Mouse (Mus musculus): ENCODE results near the gene Fkbp11. TPM values are rescaled to one million over a fixed set of nuclear protein-coding genes. Genes with fewer than 3 reads are reported as not detected.

Gene Fkbp11
- total and polyA plus RNA-seq, 3 experiments: 118 to 160 TPM; not detected in 1

GRCm38 (mm10) chr15:98707766-98708372 lies 20.1 kb downstream of the Fkbp11 start, which contains the start of gene Ccdc65:
Gene Ccdc65 (plus strand): TSS chr15:98708207.
- no peaks in the 10 kb centered on the region; a peak in 1 of 4 replicates for H3K36me3 ChIP-seq (ENCODE audit: control insufficient read depth in 1 of 2, insufficient read depth in 2 of 2, low read length in 2 of 2)
- peak; percentile 95 for DNase-seq (ENCODE audit: low read depth, low spot score)
- no peaks in the 10 kb centered on the region; a peak in 1 of 4 replicates for H3K4me1 ChIP-seq (ENCODE audit: control insufficient read depth in 1 of 2, insufficient read depth in 2 of 2, low read length in 2 of 2)
- H3K9ac ChIP-seq (ENCODE audit: control insufficient read depth, low read depth, low read length, poor library complexity, severe bottlenecking): no peak within 1 kb of the TSS
- no peaks in the 10 kb centered on the region for H3K9me3 ChIP-seq (replicated peaks; ENCODE audit: insufficient read depth, low read length)
- H3K27ac ChIP-seq (ENCODE audit: control insufficient read depth, low read depth, low read length): no peak within 1 kb of the TSS
- peak within 1 kb of the TSS in 1 of 2 experiments; percentile 37; a peak in 1 of 4 replicates for H3K4me3 ChIP-seq (ENCODE audit: control insufficient read depth in 1 of 2, insufficient read depth in 1 of 2, low read depth in 2 of 2, low read length in 2 of 2)
- no peaks in the 10 kb centered on the region for H3K79me2 ChIP-seq (ENCODE audit: control insufficient read depth, insufficient read depth, low read length, poor library complexity)
- H3K27me3 ChIP-seq (ENCODE audit: control insufficient read depth in 1 of 2, insufficient read depth in 2 of 2, low read length in 2 of 2): peaks cover 4 to 17% of the 10 kb centered on the region in 2 experiments
- TF ChIP-seq USF1 (IDR thresholded peaks at IDR 0.05; ENCODE audit: low read depth, low read length) (no peak), TCF12 (IDR thresholded peaks at IDR 0.05; ENCODE audit: low read depth, low read length) (no peak), RCOR1 (IDR thresholded peaks at IDR 0.05; ENCODE audit: low read depth, low read length) (no peak), MAX (IDR thresholded peaks at IDR 0.05; ENCODE audit: low read length) (no peak), UBTF (IDR thresholded peaks at IDR 0.05; ENCODE audit: borderline replicate concordance, insufficient read depth, low read depth, low read length) (no peak), MEF2A (IDR thresholded peaks at IDR 0.05; ENCODE audit: extremely low read depth, insufficient replicate concordance, low read depth, low read length, poor library complexity, severe bottlenecking) (no peak), GABPA (IDR thresholded peaks at IDR 0.05; ENCODE audit: low read depth, low read length) (no peak; the same call in 1 of the 2 replicates), CTCF (IDR thresholded peaks at IDR 0.05 in 2 of 3, conservative IDR thresholded peaks at IDR 0.05 in 1 of 3; ENCODE audit: control insufficient read depth in 1 of 3, insufficient read depth in 1 of 3, low read depth in 2 of 3, low read length in 3 of 3, poor library complexity in 1 of 3, severe bottlenecking in 1 of 3) (peak; percentile 44 to 86 (median 78); a peak in 5 of 6 replicates), SMC3 (IDR thresholded peaks at IDR 0.05; ENCODE audit: low read depth, low read length) (no peak), MYC (IDR thresholded peaks at IDR 0.05; ENCODE audit: low read depth, low read length) (no peak), CHD2 (IDR thresholded peaks at IDR 0.05; ENCODE audit: low read length) (no peak), EP300 (IDR thresholded peaks at IDR 0.05; ENCODE audit: low read depth in 1 of 2, low read length in 2 of 2) (no peak), USF2 (IDR thresholded peaks at IDR 0.05; ENCODE audit: borderline replicate concordance in 1 of 2, insufficient read depth in 1 of 2, low read depth in 1 of 2, low read length in 2 of 2) (no peak), ZNF384 (IDR thresholded peaks at IDR 0.05; ENCODE audit: low read depth, low read length) (peak; percentile 99), NELFE (IDR thresholded peaks at IDR 0.05; ENCODE audit: low read depth, low read length) (no peak), TBP (IDR thresholded peaks at IDR 0.05; ENCODE audit: low read depth, low read length) (0 out of 2 replicates have a peak, but pooled peaks have one; percentile 16), TAL1 (IDR thresholded peaks at IDR 0.05; ENCODE audit: low read length) (no peak), GATA1 (IDR thresholded peaks at IDR 0.05; ENCODE audit: low read depth, low read length) (no peak), JUND (IDR thresholded peaks at IDR 0.05; ENCODE audit: low read depth, low read length) (no peak), RAD21 (IDR thresholded peaks at IDR 0.05; ENCODE audit: low read depth, low read length) (no peak), ELF1 (IDR thresholded peaks at IDR 0.05; ENCODE audit: low read depth, low read length) (peak; percentile 26; the same call in 1 of the 2 replicates), MXI1 (IDR thresholded peaks at IDR 0.05; ENCODE audit: low read depth, low read length) (peak; percentile 86), BHLHE40 (IDR thresholded peaks at IDR 0.05; ENCODE audit: borderline replicate concordance, low read depth, low read length) (no peak), CHD1 (IDR thresholded peaks at IDR 0.05; ENCODE audit: low read depth, low read length) (no peak), ZMIZ1 (IDR thresholded peaks at IDR 0.05; ENCODE audit: low read depth, low read length) (no peak), SIN3A (IDR thresholded peaks at IDR 0.05; ENCODE audit: low read length) (peak; percentile 99), POLR2AphosphoS2 (IDR thresholded peaks at IDR 0.05; ENCODE audit: low read length) (no peak), MYB (IDR thresholded peaks at IDR 0.05; ENCODE audit: low read depth, low read length) (no peak), ZKSCAN1 (IDR thresholded peaks at IDR 0.05; ENCODE audit: low read depth, low read length) (no peak), MAZ (IDR thresholded peaks at IDR 0.05; ENCODE audit: low read depth, low read length) (no peak), ETS1 (IDR thresholded peaks at IDR 0.05; ENCODE audit: low read depth, low read length) (no peak), ZC3H11A (IDR thresholded peaks at IDR 0.05; ENCODE audit: low read depth, low read length) (no peak), POLR2A (IDR thresholded peaks at IDR 0.05; ENCODE audit: control insufficient read depth in 1 of 2, insufficient read depth in 1 of 2, low read depth in 1 of 2, low read length in 2 of 2, poor library complexity in 1 of 2) (no peak), HCFC1 (IDR thresholded peaks at IDR 0.05; ENCODE audit: low read depth, low read length) (peak; percentile 80), E2F4 (IDR thresholded peaks at IDR 0.05; ENCODE audit: borderline replicate concordance, low read depth, low read length) (no peak), KAT2A (conservative IDR thresholded peaks at IDR 0.05; ENCODE audit: low read depth, low read length) (no peak), NRF1 (IDR thresholded peaks at IDR 0.05; ENCODE audit: insufficient read depth, low read depth, low read length, poor library complexity, severe bottlenecking) (no peak)

Data from MEL (cell line).